Mouse (Mus musculus) heart, embryonic 15.5 days (tissue): ENCODE measurements around the gene Cdhr3. TPM values are rescaled to one million over a fixed set of nuclear protein-coding genes. Genes with fewer than 3 reads are reported as not detected.
"Not testable (repeated sequence)": the region's sequence is repeated elsewhere in the genome, so short reads cannot be mapped to it uniquely, and the experiment has no call there.

Experiments used
- ATAC-seq: fragments of 200-750 bp; cut with Nextera tagmentation; replicated peaks from 2 replicates; pipeline ENCODE4 v1.8.0; 2017; ENCODE audit warnings: low read depth, moderate TSS enrichment; ENCODE audit not compliant: insufficient number of reproducible peaks, insufficient read depth, low FRiP score
- H3K27ac ChIP-seq: fragments of 300-500 bp; sonication (generic); 2 replicates; pipeline ENCODE4 v1.5.1; 2015; ENCODE audit warnings: mild to moderate bottlenecking, inconsistent platforms
- H3K27me3 ChIP-seq: fragments of 300-500 bp; sonication (generic); 2 replicates; pipeline ENCODE4 v1.6.1; 2015; ENCODE audit warnings: inconsistent platforms
- H3K36me3 ChIP-seq: fragments of 300-500 bp; sonication (generic); 2 replicates; pipeline ENCODE4 v1.6.1; 2015; ENCODE audit warnings: mild to moderate bottlenecking, inconsistent platforms
- H3K4me1 ChIP-seq: fragments of 300-500 bp; sonication (generic); replicated peaks from 2 replicates; pipeline ENCODE4 v1.6.1; 2015; ENCODE audit warnings: inconsistent platforms
- H3K4me2 ChIP-seq: fragments of 300-500 bp; sonication (generic); 2 replicates; pipeline ENCODE4 v1.6.1; 2015; ENCODE audit warnings: inconsistent platforms, mild to moderate bottlenecking, moderate library complexity
- H3K4me3 ChIP-seq: fragments of 300-500 bp; sonication (generic); 2 replicates; pipeline ENCODE4 v1.5.1; 2015; ENCODE audit warnings: mild to moderate bottlenecking, inconsistent platforms
- H3K9ac ChIP-seq: fragments of 300-500 bp; sonication (generic); 2 replicates; pipeline ENCODE4 v1.6.1; 2015; ENCODE audit warnings: mild to moderate bottlenecking, inconsistent platforms
- H3K9me3 ChIP-seq: fragments of 300-500 bp; sonication (generic); replicated peaks from 2 replicates; pipeline ENCODE4 v1.6.1; 2016; ENCODE audit warnings: inconsistent platforms
- WGBS: fragments of 180-500 bp; shearing (Covaris S2); methylation state at CpG from one replicate; pipeline ENCODE4 v1.1.7; 2015; ENCODE audit warnings: mixed read lengths; 5-methylcytosine and 5-hydroxymethylcytosine counted together
- polyA plus RNA-seq: library from polyadenylated mRNA; unstranded; fragments of >200 nt; fragmentation: Nextera tagmentation; extraction: Ambion mirVana; gene quantifications from 2 replicates; pipeline ENCODE4 v1.2.1, GENCODE M21; 2015

Cdhr3 gene
- polyA plus RNA-seq, 1 experiment from 2014 or later: 0.37 TPM

GRCm38 (mm10) chr12:33076309-33076708 is 16.4 kb downstream of the Cdhr3 start:
- ATAC-seq: no peak
- Histone ChIP-seq H3K4me3 (no peak overlapping the region), H3K9me3 (no peaks in the 10 kb centered on the region), H3K9ac (no peak overlapping the region), H3K27ac (no peak overlapping the region), H3K36me3 (no peaks in the 10 kb centered on the region), H3K27me3 (peaks cover 19% of the 10 kb centered on the region), H3K4me1 (no peaks in the 10 kb centered on the region), H3K4me2 (no peak overlapping the region)
- WGBS: 64% methylated on average over 3 of the region's 3 CpGs

GRCm38 (mm10) chr12:33071901-33072672 is 20.6 kb downstream of the Cdhr3 start:
- no peak overlapping the region for H3K4me2 ChIP-seq
- ATAC-seq: no peak
- no peak overlapping the region for H3K27ac ChIP-seq
- H3K36me3 ChIP-seq: no peaks in the 10 kb centered on the region
- H3K27me3 ChIP-seq: 0 out of 2 replicates have a peak, but pooled peaks cover 4% of the 10 kb centered on the region
- H3K4me3 ChIP-seq: no peak overlapping the region
- no peaks in the 10 kb centered on the region for H3K9me3 ChIP-seq
- WGBS: 54% methylated on average over 8 of the region's 8 CpGs
- no peak overlapping the region for H3K9ac ChIP-seq
- no peaks in the 10 kb centered on the region for H3K4me1 ChIP-seq

GRCm38 (mm10) chr12:33068977-33069376 is 23.7 kb downstream of the Cdhr3 start:
- no peak for ATAC-seq
- Histone ChIP-seq H3K4me3 (no peak overlapping the region), H3K27ac (no peak overlapping the region), H3K36me3 (no peaks in the 10 kb centered on the region), H3K9ac (no peak overlapping the region), H3K27me3 (no peaks in the 10 kb centered on the region), H3K4me1 (no peaks in the 10 kb centered on the region), H3K4me2 (no peak overlapping the region), H3K9me3 (no peaks in the 10 kb centered on the region)
- WGBS: 52% methylated on average over 2 of the region's 2 CpGs

GRCm38 (mm10) chr12:33066355-33066754 is 26.3 kb downstream of the Cdhr3 start:
- Histone ChIP-seq H3K27ac (no peak overlapping the region), H3K4me1 (peaks cover 12% of the 10 kb centered on the region; the same call in 1 of the 2 replicates), H3K27me3 (no peaks in the 10 kb centered on the region), H3K4me3 (no peak overlapping the region), H3K4me2 (no peak overlapping the region), H3K9ac (no peak overlapping the region), H3K36me3 (no peaks in the 10 kb centered on the region), H3K9me3 (no peaks in the 10 kb centered on the region)
- no peak for ATAC-seq
- 62% methylated on average over 4 of the region's 4 CpGs for WGBS

GRCm38 (mm10) chr12:33065162-33065561 is 27.5 kb downstream of the Cdhr3 start:
- no peaks in the 10 kb centered on the region for H3K27me3 ChIP-seq
- no peak overlapping the region for H3K4me2 ChIP-seq
- no peak overlapping the region for H3K4me3 ChIP-seq
- ATAC-seq: no peak
- peaks cover 13% of the 10 kb centered on the region; the same call in 1 of the 2 replicates for H3K4me1 ChIP-seq
- no peak overlapping the region for H3K9ac ChIP-seq
- WGBS: 49% methylated on average over 3 of the region's 3 CpGs
- no peak overlapping the region for H3K27ac ChIP-seq
- no peaks in the 10 kb centered on the region for H3K36me3 ChIP-seq
- no peaks in the 10 kb centered on the region for H3K9me3 ChIP-seq

- H3K27ac ChIP-seq: no peak overlapping the region
- no peaks in the 10 kb centered on the region for H3K36me3 ChIP-seq
- no peak overlapping the region for H3K4me2 ChIP-seq
- peaks cover 13% of the 10 kb centered on the region; the same call in 1 of the 2 replicates for H3K4me1 ChIP-seq
- H3K4me3 ChIP-seq: no peak overlapping the region
- no peaks in the 10 kb centered on the region for H3K27me3 ChIP-seq
- no peaks in the 10 kb centered on the region for H3K9me3 ChIP-seq
- H3K9ac ChIP-seq: no peak overlapping the region
- 46% methylated on average over 2 of the region's 2 CpGs for WGBS
- ATAC-seq: no peak
Measured at GRCm38 (mm10) chr12:33064266-33064665, 28.4 kb downstream of the Cdhr3 start.

- H3K4me1 ChIP-seq: peaks cover 13% of the 10 kb centered on the region; the same call in 1 of the 2 replicates
- 80% methylated on average over 2 of the region's 2 CpGs for WGBS
- no peak overlapping the region for H3K4me2 ChIP-seq
- no peak for ATAC-seq
- no peak overlapping the region for H3K9ac ChIP-seq
- H3K36me3 ChIP-seq: no peaks in the 10 kb centered on the region
- no peak overlapping the region for H3K27ac ChIP-seq
- H3K9me3 ChIP-seq: no peaks in the 10 kb centered on the region
- H3K27me3 ChIP-seq: no peaks in the 10 kb centered on the region
- no peak overlapping the region for H3K4me3 ChIP-seq
Measured at GRCm38 (mm10) chr12:33063250-33063649, 29.4 kb downstream of the Cdhr3 start.

- H3K27me3 ChIP-seq, H3K36me3 ChIP-seq: not testable (repeated sequence)
- WGBS: 18% methylated on average over 2 of the region's 2 CpGs
Measured at GRCm38 (mm10) chr12:33062379-33062778, 30.3 kb downstream of the Cdhr3 start.

GRCm38 (mm10) chr12:33061651-33062050 is 31.0 kb downstream of the Cdhr3 start:
- peak; percentile 43; the same call in 1 of the 2 replicates for ATAC-seq
- WGBS: 36% methylated on average over 8 of the region's 8 CpGs

More at GRCm38 (mm10) chr12:33062379-33062778, 30.3 kb downstream of the Cdhr3 start:
- Histone ChIP-seq H3K27ac (peak overlapping the region; percentile 52; the same call in 1 of the 2 replicates), H3K4me1 (peaks cover 19% of the 10 kb centered on the region)
- ATAC-seq: peak; percentile 56; the same call in 1 of the 2 replicates
- H3K9me3 ChIP-seq, H3K4me3 ChIP-seq, H3K9ac ChIP-seq, H3K4me2 ChIP-seq: not testable (repeated sequence)

GRCm38 (mm10) chr12:33057231-33058048 is 35.2 kb downstream of the Cdhr3 start:
- Histone ChIP-seq H3K27me3 (no peaks in the 10 kb centered on the region), H3K4me1 (peaks cover 20% of the 10 kb centered on the region), H3K4me2 (peak overlapping the region; percentile 64), H3K9ac (peak overlapping the region; percentile 37), H3K9me3 (no peaks in the 10 kb centered on the region), H3K27ac (peak overlapping the region; percentile 48), H3K4me3 (peak overlapping the region; percentile 33), H3K36me3 (no peaks in the 10 kb centered on the region)
- ATAC-seq: peak; percentile 81
- 10% methylated on average over 19 of the region's 19 CpGs for WGBS

More at GRCm38 (mm10) chr12:33061651-33062050, 31.0 kb downstream of the Cdhr3 start:
- Histone ChIP-seq H3K27me3 (no peaks in the 10 kb centered on the region), H3K4me2 (peak overlapping the region; percentile 46), H3K27ac (peak overlapping the region; percentile 79), H3K4me3 (peak overlapping the region; percentile 22), H3K36me3 (no peaks in the 10 kb centered on the region), H3K9ac (no peak overlapping the region), H3K4me1 (peaks cover 25% of the 10 kb centered on the region), H3K9me3 (no peaks in the 10 kb centered on the region)

GRCm38 (mm10) chr12:33056574-33056973 is 36.1 kb downstream of the Cdhr3 start:
- WGBS: 53% methylated on average over 3 of the region's 3 CpGs
- Histone ChIP-seq H3K36me3 (no peaks in the 10 kb centered on the region), H3K27ac (no peak overlapping the region), H3K4me2 (no peak overlapping the region), H3K27me3 (no peaks in the 10 kb centered on the region), H3K4me1 (peaks cover 15% of the 10 kb centered on the region), H3K4me3 (no peak overlapping the region), H3K9ac (no peak overlapping the region), H3K9me3 (no peaks in the 10 kb centered on the region)
- no peak for ATAC-seq
